Mouse (Mus musculus) C2C12 (cell line): ENCODE measurements around the gene Ccdc126.

Source experiments
- CEBPB ChIP-seq: IDR thresholded peaks from one replicate; pipeline ENCODE4 v1.6.1; 2011; ENCODE audit warnings: low read depth, mild to moderate bottlenecking, control low read depth, moderate library complexity
- CTCF ChIP-seq: IDR thresholded peaks from one replicate; pipeline ENCODE4 v1.5.1; 2011; ENCODE audit not compliant: control insufficient read depth, insufficient read depth, insufficient read length
- FOSL1 ChIP-seq: IDR thresholded peaks from one replicate; pipeline ENCODE4 v1.8.0; 2011; ENCODE audit warnings: mild to moderate bottlenecking, low read length; ENCODE audit not compliant: poor library complexity, insufficient read depth, severe bottlenecking
- MAX ChIP-seq: IDR thresholded peaks from one replicate; pipeline ENCODE4 v1.6.1; 2011; ENCODE audit warnings: mild to moderate bottlenecking, control low read depth
- MYOD1 ChIP-seq: IDR thresholded peaks from one replicate; pipeline ENCODE4 v1.6.1; 2011; ENCODE audit warnings: low read depth; ENCODE audit not compliant: control insufficient read depth, insufficient read length
- MYOG ChIP-seq: IDR thresholded peaks from one replicate; pipeline ENCODE4 v1.6.1; 2011; ENCODE audit not compliant: control insufficient read depth, insufficient read length; ENCODE audit errors: extremely low read depth

DNA sequence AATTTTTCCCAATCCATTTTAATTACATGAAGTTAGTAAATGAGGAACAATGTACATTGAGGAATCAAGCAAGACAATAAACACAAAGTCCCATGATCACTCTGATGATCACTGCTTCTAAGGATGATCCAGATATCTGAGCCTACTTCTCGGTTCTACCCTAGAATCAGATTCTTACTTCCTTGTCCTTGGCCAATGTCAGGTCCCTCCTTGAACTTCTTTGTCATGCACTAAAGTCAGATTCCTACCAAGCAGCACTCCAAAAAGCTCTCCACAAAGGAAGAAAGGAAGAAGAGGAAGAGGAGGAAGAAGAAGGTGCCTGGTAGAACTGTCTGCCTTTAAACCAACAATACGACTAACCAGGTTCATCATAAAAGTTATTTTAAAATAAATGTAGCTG lies 46.2 kb upstream of the Ccdc126 start:
- no peak for TF ChIP-seq MYOG
- no peak for TF ChIP-seq CTCF
- no peak for TF ChIP-seq MAX
- no peak for TF ChIP-seq CEBPB
- no peak for TF ChIP-seq MYOD1
- TF ChIP-seq FOSL1 = no peak
